Mouse (Mus musculus): ENCODE results near the gene Pls3.
A peak's percentile ranks its signal among the peaks of the same experiment; 100 is the strongest.

The Pls3 gene

DNA sequence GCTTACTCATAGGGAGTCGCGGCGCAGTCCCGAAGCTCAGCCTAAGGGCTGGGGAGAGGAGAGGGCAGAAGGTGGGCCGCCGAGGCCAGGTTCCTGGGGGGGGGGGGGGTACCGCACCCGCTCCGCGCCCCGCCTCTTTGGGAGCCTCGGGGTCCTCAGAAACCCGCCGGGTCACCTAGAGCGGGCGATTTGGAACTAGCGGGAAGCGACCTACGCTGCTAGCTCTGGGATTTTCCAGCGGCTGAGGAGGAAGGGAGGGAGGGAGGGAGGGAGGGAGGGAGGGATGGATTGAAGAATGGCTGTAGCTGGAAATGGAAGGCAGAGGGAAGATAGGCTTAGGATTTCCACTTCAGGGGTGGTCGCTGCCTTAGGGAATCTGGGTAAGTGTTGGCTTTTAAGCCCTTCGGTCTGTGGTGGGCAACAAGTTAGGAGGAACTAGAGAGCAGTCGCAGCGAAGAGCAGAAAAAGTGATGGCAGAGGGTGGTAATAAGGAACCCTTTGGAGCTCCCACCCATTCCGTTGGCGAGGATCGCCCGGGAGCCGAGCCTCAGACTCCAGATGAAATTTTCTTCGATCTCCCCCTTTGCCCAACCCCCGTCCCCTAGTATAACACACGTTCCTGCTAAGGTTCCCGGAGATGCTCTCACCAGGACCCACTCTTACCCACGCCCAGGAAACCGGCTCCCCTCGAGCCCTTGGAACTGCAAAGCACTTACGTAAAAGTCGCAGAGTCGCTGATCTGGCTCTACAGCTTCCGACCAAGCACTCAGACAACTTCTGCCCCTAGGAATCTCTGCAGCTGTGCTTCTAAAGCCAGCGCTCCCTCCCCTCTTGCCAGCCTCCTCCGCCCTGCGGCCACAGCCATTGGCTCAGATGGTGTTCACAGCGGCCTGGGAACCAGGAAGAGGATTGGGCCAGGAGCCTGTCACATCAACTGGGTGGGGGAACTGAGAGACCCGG, at the start of gene Pls3:
Pls3 (minus strand) TSS at position 851 of the 960 bp plus-strand sequence.
- peak; percentile 90 for DNase-seq (ENCODE audit: low spot score)

DNA sequence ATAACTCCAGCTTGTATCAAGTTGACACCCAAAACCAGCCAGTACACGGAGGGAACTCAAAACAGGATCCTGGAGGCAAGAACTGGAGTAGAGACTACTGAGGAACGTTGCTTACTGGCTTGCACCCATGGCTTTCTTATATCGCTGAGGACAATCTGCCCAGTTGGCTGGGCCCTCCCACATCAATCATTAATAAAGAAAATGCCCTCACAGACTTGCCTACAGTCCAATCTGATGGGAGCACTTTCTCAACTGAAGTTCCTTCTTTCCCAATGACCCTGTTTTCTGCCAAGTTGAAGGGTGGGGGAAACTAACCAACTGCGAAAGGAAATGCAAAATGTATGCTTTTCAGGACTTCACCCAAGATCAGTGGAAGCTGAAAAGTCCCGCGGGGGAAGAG, 20.7 kb upstream of the Pls3 start:
- DNase-seq (ENCODE audit: low spot score) = no peak

DNA sequence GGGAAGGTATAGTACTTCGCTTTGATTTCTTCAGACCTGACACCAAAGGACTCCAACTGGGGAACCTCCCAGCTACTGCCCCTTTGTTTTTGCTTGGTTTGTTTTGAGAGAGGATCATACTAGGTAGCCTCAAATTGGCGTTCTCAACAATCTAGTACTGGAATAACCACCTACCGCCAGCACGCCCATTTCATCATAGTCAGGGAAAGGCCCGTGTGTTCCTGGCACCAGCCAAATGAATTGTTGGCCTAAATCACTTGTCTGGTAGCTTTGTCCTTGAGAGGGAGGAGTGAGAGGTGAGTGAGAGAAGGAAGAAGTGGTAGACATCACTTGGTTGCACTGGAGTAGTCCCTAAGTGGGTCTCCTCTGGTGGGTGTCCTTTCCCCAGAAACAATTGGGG, 584 bp upstream of the Pls3 start:
- DNase-seq (ENCODE audit: low spot score) = no peak

DNA sequence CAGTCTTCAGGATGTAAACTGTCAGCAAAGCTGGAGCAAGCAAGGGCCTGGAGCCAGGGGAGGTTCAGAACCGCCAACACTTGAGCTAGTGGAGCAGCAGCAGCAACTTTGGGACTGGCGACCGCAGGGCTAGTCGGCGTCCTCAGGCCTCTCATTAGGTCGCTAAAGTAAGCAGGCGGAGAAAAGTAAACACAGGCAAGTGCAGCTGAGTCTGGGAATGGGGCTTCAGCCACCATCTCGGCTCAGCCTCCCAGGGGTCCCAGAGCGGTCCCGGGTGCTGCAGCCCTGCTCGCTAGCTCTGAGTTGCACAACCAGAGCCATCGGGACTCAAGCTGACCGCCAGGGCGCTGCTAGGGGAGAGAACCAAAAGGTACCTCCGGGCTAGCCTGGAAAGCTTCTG, 1.2 kb downstream of the Pls3 start:
- DNase-seq (ENCODE audit: low spot score) = peak; percentile 60

DNA sequence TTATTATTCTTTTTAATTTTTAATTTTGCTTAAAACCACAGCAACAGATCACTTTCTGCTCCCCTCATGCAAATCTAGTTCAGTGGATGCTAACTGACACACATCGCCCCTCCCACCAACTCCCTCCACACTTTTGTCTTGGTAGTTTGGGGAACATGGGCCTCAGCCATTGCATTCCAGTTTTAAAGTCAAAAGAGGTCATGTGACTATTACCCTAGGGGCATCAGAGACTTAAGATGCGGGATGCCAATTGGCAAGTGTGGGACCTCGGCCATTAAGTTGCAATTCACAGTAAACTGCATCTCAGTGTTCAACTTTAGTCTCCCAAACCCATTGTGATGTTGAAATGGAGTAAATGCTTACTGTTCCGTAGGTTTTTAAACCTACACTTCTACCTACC, 1.7 kb downstream of the Pls3 start:
- peak; percentile 11 for DNase-seq (ENCODE audit: low spot score)

DNA sequence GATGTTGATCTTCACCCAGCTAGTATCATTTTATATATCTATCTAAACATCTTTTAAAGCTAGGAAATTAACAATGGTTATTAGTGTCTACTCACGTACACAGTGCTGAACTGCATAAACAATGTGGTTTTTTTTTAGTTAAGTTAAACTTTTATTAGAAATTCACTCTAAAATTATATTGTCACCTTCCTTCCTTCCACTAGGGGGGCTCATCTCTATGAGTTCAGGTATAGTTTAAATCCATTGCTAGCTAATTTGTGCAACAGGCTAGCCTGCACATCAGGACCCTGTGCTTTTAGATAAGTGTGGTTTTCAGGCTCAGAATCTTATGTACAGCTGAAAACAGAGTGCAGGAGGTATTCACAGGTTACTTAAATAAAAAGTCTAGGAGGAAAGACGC, 3.1 kb downstream of the Pls3 start:
- no peak for DNase-seq (ENCODE audit: low spot score)

DNA sequence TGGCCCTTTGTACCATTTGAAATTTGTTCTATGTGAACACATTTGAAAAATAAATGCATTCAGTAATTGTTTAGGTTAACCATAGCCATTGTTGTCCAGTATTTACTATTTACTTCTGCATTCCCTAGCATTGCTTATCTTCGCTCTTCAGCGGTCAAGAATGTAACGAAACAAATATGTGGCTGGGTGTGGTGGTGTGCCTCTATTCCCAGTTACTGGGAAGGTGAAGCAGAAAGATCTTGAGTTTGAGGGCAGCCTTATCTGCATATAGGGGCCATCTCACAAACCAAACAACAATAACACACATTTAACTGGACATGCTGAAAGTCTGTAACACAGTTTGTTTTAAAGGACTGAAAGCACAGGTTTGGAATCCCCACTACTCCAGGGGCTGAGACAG, 13.3 kb downstream of the Pls3 start:
- DNase-seq (ENCODE audit: low spot score) = no peak

DNA sequence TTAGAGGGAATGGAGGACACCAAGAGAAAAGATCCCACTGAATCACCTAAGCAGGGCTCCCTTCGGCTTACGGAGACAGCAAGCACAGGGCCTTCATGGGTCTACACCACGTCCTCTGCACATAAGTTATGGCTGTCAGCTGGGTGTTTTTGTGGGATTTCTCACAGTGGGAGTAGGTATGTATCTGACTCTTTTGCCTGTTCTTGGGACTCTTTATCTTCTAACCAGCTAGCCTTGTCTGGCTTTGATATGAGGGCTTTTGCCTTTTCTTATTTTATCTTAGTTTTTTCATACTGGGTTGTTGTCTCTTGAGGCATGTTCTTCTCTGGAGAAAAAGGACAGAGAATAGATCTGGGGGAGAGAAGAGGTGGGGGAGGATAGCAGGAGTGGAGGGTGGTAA, 20.7 kb downstream of the Pls3 start:
- DNase-seq (ENCODE audit: low spot score) = no peak

DNA sequence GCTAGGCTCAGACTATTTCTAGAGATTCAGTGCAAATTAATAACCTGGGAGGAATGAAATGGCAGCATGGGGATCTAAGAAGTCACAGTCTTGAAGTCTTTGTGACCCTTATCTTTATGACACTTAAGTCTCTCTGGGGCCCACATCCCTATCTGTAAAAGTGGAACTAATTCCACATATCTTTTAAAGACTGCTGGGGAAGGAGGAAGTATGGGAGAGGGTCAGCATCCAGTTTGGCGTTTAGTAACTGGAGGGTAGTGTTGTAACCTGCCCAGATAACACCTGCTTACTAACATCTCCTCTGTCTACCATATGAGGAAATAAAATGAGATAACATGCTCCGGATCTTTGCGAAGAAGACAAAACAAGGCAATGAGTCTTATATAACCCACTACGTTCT, 30.7 kb downstream of the Pls3 start:
- no peak for DNase-seq (ENCODE audit: low spot score)

DNA sequence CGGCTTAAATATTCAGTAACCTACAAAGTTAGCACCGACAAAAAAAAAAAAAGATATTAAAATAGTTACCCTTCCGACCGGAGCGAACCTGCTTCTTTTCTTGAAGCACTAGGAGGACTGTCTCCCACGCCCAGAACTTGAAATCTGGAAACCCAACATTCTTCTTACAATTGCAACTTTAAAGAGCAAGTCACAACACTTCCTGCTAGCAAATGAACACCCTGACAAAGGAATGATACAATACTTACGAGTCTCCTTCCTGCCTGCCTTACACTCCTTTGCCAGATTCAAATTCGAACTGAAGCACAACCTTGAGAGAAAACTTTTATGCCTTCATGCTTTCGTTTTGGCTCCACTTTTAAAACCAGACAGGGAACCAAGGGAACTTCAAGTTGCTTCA, 32.1 kb downstream of the Pls3 start:
- DNase-seq (ENCODE audit: low spot score) = no peak

DNA sequence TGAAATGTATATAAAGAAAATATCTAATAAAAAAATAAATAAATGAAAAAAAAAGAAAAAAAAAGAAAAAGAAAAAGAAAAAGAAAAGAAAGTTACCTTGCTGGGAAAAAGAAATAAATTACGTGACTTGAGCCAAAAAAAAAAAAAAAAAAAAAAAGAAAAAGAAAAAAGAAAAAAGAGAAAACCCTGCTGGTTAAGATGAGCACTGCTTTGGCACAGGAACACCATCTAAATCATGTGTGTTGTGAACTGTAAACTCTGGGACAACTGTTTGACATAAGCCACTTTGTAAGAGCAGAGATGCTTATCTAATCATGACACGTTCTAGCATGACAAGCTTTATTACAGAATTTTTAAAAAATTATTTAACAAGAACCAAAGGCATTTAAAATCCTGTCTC, 32.9 kb downstream of the Pls3 start:
- DNase-seq (ENCODE audit: low spot score) = no peak

DNA sequence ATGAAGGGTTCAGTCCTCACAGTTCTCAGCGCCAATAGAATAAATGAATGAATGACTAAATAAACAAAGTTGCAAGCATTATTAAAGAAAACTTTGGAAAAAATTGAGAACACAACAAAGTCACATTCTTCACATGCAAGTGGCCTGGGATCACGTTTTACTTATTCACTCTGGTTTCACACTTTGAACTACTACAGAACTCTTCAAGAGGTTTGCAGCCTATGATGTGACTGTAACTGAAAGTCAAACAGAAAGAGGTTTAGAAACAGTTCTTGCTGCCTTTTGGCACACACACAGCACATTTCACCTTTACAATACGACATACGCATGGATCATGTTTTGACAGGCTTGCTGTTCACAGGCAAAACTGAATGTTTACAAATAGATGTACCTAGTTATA, 34.7 kb downstream of the Pls3 start:
- DNase-seq (ENCODE audit: low spot score) = no peak

DNA sequence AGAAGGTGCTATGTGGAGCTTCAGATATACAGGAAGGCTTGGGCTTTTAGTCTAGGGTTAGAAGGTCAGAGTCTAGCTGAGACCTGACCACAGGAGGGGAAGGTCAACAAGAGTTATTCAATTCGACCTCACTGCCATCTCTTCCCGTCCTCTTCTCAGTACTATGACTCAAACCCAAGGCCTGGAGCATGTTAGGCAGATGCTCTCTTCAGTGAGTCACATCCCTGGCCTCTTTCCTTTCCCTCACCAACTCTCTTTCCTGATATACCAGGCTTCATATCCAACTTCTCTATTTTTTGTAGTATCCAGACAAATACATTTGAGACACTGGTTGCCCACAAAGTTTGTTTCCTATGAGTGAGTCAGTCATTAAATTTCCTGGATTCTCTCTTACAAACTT, 40.1 kb downstream of the Pls3 start:
- DNase-seq (ENCODE audit: low spot score) = no peak

DNA sequence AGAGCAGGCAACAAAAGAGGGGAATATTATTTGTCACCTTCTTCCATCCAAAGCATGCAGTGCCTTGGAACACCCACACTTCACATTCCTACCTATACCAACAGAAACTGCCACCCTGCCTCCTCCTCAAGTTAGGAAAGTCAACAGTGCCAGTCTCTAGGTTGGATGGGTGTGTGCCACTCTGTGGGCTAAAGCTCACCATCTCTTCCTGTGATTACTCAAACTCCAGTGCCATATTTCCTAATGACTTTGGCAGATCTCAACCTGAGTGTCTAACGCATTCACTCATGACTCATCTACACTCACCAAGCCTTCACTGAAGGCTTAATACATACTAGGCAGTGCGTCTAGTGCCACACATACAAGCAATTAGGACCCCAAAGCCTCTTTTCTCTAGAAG, 40.7 kb downstream of the Pls3 start:
- no peak for DNase-seq (ENCODE audit: low spot score)

DNA sequence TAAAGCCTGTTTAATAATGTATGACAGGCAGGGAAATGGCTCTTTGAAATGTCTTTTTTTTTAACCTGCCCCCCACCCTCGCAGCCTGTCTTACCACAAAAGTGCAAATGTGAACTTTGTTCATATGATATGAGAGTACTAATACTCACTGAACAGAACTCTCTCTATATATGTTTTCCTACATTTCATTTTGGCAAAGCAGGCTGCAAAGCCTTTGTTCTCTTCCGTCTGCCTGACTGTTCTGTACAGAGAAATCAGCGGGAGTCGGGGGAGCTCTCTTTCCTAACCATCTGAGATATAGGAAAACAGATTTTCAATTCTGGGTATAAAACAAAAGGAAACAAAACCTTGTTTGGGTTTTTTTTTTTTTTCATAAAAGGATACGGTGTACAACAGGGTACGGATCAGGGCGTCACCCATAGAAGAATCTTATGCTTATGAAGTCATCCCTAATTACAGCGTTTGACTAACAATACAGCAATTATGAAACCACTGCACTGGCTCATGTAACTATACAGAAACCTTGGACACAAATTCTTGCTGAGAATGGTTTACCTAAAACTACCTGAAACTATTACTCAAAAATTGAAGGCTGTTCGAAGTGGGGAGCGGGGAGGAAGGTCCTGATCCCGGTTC, 41.9 kb downstream of the Pls3 start:
- DNase-seq (ENCODE audit: low spot score) = no peak

DNA sequence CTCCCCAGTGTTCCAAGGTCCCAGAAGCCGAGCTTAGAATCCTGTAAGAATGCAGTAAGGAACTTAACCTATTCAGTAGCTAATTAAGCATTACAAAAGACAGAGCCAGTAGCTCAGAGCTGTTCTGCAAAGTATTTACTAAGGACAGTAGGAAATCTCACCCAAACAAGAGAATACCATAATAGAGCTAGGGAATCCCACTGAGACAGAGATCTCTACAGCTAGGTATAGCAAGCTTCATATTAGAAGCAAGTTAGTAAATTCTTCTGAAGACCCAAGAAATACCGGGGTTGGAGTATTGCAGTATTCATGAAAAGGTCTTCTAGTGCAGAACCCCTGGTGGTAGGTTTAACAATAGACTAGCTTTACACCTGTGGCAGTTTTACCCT, 45.1 kb downstream of the Pls3 start:
- DNase-seq (ENCODE audit: low spot score) = no peak

DNA sequence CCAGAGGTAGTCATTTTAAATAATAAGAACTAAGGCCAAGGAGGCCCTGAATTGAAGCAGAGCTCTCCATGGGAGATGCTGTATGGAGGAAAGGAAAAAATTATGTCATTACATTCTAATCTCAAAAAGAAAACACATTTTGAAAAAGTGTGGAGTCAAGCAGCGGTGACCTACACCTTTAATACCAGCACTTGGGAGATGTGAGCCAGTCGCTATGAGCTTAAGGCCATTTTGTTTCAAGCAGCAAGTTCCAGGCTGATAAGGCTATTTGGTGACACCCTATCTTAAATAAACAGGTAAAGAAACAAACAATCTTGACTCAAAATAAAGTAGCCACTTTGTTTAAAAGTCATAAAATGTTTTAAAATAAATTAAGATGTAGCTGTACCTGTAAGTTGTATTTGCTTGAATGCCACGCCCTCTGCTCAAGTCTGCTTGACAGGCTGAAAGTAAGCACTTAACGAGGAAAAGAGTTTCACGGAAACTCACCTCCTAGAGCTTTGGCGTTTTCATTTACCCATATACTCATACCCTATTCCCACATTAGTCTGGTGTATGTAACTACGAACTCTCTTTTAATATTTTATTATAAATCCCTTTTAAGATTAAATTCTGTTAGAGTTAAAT, 45.6 kb downstream of the Pls3 start:
- no peak for DNase-seq (ENCODE audit: low spot score)

DNA sequence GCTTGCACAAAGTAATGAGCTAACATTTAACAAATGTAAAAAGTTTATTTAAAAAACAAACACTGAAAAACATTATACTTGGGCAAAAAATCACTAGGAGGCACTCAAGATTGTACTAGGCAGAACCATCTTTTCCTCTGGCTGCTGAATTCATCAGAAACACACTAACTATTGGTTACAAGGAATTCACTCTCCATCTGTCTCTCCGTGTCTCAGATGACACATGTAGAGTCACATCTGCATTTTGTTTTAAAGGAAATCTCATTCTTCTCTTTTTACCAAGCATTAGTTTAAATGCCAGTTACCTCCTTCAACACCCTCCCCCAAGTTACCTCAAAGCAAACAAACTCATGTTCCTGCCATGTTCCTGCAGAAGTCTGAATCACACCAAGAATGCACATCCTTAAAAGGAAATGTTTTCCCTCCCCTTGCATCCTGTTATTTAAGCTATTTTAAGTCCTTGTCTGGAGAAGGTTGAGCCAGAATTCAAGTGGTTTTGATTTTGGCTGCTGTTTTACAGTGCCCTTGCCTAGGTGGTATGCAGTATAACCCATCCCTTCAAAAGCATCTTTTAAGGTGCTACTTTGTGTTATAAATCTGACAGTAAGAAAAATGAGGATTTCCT, 56.2 kb downstream of the Pls3 start:
- DNase-seq (ENCODE audit: low spot score) = no peak

DNA sequence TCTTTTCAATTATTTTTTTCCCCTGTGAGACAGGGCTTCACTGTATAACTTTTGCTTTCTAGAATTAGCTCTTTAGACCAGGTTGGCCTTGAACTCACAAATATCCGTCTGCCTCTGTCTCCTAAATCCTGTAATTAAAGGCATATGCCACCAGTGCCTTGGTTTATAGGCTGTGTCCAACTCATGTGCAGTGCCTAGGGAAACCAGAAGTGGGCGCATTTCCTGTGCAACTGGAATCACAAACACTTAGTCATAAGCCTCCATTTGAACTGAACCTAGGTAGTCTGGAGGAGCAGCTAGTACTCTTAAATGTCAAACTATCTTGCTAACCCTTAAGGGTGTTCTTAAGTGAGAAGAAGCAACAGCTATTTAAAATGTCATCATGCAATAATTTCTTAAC, 60.0 kb downstream of the Pls3 start:
- DNase-seq (ENCODE audit: low spot score) = no peak

DNA sequence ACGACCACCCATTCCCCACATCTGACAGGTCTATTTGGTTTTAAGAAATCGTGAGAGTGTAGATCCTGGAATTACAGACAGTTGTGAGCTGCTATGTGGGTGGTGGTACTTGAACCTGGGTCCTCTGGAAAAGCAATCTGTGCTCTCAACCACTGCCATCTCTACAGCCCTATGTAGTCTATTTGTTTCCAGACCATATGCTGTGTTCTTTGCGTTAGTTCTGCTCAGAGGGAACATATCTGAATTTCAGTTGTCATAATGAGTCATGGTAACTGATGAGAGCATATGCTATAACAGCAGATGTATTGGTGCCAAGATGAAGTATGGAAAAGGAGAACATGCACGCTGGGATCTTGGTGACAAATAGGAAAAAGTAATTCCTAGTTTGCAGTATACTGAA, 60.9 kb downstream of the Pls3 start:
- DNase-seq (ENCODE audit: low spot score) = no peak

DNA sequence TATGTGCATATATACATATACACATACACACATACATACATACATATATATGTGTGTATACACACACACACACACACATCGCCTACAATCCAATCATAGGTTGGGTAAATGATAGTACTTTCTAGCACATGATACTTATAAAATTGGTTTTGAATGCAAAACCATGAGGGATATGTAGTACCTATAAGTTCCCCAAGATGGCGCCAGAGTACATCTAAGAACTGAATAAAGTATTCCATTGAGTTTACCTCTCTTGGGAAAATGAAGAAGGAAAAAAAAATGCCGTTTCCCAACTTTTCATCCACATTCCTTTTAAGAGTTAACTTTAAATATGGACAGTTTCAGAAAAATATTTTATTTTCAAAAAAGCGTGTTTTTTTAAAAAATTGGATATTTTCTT, 78.4 kb downstream of the Pls3 start:
- peak; percentile 28 for DNase-seq (ENCODE audit: low spot score)

DNA sequence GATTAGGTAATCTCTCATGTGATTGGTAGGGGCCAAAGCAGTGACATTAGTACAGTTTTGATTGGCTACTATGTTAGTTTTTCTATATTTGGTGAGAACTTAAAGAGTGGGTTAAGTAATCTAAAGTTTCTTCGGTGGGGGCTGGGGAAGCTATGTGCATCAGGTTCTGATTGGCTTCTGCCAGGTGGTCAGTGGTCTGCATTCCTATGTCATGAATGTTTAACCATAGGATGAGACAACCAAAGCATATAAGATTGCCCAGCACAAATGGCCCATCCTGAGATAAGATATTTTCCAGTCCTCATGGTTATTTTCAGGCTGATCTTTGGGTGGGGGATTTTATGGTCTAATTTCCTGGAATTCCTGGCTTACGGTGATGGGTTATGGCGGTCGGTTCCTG, 95.2 kb downstream of the Pls3 start:
- DNase-seq (ENCODE audit: low spot score) = no peak

DNA sequence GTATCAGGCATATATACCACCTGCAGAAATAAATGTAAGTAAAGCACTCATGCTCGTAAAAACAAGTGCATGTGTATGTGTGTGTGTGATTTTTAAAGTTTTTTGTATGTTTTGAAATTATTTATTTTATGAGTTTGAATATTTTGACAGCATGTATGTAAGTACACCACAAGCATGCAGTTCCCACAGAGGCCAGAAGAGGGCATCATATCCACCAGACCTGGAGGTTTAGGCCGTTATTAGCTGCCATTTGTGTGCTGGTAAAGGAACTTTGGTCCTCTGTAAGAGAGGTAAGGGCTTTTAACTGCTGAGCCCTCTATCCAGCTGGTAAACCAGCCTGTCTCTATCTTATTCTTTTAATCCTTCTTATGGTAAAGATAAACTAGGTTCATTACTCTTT, 97.5 kb downstream of the Pls3 start:
- peak; percentile 4 for DNase-seq (ENCODE audit: low spot score)

All from embryo, embryonic 10 days (tissue).